Mouse (Mus musculus) left cerebral cortex, adult 9 months (tissue): ENCODE measurements at regions not wholly inside any gene's neighbourhood (a gene's known extent, or its start where the extent isn't known, plus 50 kb on each side); places are given as distances from the start of the nearest gene placed in this dataset.

ENCODE experiments used
- DNase-seq, 2 experiments: peaks; one replicate each; pipeline ENCODE4 v3.0.0; 2022; ENCODE audit warnings: low spot score in 2 of 2

DNA sequence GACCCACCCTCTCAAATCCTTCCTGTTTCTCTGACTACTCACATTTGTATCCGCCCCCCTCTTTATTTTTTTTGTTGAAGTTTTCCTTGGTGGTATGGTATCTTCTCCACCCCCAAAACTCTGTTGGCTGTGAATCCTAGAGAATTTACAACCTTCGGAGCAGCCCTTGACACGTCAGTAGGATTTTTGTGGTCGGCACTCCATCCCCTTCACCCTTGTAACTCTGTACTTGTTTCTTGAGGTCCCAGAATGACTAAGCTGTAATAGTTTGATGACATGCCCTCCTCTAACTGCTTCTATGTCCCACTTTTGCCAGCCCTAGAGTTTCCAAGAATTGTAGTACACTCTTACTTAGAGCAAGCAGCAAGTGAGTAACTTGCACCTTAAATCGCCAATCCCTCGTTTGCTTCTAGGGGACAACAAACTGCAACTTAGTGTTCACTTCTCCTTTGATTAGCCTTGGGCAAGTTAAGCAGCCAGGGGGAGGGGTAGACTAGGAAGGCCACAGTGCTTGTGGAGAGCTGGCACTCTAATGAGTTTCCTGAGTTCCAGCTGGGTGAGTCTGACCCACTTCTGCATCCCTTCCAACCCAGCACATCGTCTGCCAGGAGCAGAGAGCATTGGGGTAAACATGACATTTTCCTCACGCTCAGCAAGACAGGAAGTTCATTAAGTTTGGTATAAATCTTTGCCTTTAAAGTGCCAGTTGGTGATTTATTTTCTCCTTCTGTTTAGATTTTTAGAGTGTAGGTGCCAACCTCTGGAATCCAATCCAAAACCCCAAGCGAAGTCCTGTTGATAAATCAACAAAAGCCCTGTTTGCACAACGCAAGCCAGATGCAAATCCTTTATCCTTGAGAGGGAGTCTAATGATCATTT lies 118.7 kb downstream of the Foxa2 start:
- peak in 1 of 2 experiments; percentile 3 for DNase-seq

DNA sequence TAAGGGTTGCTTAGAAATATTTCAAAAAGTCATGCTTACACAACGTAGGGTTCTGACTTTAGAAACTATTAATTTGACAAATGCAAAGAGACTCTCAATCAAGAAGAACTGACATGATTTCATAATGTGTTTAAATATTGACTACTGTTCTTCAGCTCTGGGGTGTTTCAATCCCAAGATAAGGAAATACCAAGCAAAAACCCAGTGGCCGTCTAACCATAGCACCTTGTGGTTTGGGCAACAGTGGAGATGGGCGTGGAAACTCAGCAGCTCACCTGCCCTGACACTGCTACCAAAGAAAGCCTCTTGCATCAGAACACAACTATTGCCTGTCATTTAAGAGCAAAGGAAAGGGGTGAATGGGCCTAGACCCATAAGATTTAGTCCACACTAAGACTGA lies 119.9 kb downstream of the Foxa2 start:
- DNase-seq: no peak

DNA sequence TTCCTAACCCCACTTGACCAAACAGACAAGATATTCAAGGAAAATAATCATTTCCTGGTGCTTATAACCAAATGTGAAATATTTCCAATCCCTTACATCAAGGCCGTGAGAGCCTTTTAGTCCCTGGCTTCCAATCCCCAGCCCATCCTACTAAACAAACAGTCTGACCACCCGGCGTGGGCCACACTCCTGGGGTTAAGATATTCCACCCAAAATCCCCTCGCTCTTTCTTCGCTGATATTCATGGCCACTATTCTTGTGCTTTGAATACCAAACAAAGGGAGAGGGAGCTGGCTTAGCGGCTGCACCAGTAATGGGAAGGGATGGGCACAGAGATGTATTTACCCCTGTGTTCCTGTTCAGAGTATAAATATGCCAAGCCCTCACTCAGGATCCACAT lies 139.4 kb downstream of the Foxa2 start:
- no peak for DNase-seq

DNA sequence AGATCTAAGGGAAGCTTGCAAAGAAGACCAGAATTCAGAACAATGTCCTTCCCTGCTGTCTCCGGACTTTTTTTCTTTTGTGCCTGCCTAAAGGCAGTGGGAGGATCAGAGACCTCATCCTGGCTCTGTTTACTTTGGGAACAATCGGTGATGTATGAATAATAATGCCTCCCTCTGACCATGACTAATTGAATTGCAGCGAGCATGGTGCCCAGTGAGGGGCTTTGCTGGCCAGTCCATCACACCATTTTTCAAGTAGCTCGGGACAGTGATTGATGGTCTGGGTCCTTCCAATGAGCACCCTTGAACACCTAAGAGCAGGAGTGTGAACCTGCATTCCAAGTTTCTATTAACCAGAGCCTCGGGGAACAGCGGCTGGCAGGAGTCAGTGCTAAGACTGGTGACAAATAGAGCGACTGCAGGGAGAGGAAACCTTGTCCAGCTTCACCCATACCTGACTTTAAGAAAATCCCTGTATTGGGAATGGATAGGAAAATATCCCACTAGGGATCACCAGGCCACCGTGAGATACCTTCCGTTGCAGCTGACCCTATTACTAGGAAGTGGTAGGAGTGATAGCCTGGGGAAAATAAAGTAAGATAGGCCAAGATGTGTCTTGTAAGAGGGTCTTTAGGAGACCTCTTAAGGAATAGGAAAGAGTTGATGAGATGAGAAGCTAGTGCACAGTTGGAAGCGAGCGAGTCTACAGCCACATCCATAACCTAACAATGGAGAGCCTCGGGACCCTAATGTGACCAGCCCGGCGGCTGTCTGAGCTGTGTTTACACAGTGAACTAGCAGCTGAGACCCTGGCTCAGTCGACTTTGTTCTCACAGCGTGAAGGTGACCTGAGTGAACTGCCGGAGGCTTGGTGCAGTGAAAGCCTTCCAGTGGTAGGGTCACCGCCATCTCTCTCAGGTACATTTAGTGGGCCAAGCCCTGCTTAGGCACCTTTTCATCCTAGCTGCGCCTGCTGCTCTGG lies 140.7 kb downstream of the Foxa2 start:
- DNase-seq: no peak

DNA sequence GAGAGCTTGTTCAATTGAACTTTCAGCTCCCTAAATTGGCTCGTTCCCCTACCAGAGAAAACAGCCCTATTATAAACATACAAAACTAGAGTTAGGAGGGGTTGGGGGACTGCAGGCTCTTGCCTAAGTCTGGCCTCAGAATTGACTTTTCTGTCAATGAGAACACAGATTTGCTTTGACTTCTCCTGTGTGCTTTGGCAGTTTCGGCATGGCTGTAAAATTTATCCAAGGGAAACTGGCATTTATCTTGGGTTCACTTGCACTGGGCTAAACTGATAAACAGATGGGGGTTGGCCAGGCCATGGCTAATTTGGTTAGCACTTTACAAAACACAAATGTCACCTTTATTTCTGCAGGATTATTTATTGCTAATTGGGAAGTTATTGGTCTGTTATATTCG lies 141.7 kb downstream of the Foxa2 start:
- no peak for DNase-seq

DNA sequence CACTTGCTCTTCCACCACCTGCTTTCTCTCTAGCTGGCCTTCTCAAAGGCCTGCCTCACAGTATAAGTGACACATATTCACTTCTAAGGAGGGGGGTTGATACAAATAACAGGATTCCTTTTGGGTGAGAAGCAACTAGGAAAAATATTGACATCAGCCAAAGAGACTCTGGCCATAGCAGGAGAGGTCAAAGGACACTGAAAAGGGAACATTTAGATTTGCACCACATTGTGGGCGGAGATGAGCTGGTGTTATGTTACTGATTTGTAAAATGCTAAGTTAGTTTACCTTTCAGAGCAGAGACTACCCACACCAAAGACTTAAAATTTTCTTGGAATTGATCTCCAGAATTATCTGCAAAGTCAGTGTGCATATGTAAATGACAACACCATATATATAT lies 147.5 kb downstream of the Foxa2 start:
- no peak for DNase-seq

DNA sequence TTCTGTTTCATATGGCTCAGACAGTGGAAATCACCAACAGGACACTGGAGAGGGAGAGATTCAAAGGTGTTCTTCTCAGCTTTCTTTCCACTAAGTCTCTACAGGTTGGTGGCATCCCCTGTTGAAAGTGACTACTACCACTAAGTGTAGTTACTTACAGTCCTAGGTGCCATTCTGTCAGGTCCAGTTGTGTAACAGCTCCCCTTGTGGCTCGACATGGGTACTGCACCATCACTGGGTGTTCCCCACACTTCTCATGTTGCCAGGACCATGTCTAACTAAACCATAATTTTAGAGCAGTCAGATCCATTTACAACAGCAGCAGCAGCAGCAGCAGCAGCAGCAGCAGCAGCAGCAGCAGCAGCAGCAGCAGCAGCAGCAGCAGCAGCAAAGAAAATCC lies 151.1 kb downstream of the Foxa2 start:
- DNase-seq: peak in 1 of 2 experiments; percentile 33

DNA sequence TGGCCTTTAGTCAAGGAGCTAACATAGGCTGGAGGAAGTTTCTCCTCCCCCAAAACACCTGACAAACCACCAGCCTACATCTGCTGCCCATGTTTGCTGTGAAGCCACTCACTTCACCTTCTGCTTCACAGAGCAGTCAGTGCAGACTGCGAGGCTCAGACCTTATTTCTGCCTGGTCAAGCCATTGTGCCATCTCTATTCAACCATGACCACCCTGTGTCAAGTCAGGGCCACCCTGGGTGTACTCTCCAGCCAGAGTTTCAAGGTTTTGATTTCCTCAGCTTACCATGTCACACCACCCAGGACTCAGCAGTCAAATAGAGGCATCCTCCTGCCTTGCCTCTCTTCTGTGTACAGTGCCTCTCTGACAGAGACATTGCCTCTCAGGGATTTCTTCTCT lies 152.6 kb downstream of the Foxa2 start:
- DNase-seq: no peak

DNA sequence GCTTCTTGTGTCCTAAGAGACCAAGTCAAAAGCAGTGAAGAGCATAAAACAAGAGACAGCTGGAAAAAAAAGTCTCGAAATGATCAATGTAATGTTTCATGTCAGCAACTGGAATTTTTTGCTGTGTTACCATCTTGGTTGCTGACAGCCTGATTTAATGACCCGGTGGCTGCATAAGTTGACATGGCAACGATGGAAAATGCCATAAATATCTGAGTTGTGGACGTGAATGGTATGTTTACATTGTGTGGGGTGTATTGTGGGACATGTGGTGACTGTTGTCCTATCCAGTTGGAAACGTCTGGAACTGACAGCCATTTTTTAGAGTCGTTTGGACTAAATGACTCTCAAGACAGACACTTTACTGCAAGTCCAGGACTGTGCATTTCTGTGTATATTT lies 160.6 kb downstream of the Foxa2 start:
- no peak for DNase-seq

DNA sequence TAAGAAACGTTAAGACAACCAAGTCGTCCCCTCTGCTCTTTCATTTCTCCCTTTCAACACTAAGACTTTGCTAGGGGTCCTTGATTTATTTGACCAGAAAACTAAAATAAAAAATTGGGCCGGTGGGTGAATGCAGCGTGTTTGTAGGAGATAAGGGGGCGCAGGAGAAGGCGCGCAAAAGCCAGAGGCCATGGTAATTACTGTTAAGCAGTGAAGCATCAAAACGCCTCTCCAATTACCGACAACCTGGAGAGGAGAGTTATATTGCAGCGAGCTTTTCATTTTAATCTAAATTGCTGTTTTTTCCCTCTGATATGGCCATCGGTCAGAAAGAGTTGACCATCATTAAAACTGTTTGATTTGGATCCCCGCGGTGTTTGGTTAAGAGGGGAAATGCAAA lies 168.9 kb downstream of the Foxa2 start:
- no peak for DNase-seq

DNA sequence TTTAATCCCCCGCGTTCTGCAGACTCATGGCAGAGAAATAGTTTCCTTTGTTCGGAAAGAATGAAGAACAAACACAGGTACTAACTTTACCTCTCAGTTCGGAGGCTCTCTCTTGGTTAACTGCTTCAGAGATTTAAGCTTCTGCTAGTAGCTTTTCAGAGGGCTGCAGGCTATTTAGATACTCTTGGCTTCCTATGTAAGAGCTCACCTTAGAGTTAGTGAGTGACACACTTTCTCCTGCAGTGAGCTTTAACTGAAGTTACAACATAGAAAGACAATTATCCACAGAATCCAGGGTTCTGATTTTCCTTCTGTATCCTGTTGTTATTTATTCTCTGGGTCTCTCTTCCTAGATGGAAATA lies 169.2 kb downstream of the Foxa2 start:
- DNase-seq: no peak

DNA sequence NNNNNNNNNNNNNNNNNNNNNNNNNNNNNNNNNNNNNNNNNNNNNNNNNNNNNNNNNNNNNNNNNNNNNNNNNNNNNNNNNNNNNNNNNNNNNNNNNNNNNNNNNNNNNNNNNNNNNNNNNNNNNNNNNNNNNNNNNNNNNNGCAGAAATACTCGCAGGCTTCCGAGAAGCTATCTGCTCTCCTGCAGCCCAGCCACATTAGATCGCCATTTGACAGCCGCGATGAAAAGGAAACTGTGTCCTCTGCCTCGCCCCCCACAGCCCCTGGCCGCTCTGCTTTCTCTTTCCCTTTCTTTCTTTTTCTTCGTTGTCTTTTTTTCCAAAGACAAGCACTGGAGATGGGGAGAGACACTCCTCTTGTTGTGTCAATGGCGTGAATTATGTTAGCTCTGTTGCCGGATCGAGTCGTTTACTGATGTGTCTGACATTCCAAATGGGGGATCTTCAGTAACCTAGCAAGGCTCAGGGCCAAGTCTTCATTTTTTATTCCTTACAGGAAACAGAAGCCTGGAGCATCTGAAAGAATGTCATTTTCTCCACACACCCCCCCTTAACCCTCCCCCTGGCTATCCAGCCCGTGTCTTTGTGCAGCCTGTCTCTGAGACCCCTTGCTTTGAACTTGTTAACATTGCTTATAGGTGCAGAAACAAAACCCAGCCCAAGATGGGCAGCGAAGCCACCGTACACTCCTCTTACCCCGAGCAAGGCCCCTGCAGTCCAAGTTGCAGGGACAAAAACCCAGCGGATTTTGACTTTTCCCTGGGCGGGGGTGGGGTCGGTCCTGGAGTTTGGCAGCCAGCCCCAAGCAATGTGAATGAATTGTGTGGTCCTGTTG lies 169.8 kb downstream of the Foxa2 start:
- no peak for DNase-seq

DNA sequence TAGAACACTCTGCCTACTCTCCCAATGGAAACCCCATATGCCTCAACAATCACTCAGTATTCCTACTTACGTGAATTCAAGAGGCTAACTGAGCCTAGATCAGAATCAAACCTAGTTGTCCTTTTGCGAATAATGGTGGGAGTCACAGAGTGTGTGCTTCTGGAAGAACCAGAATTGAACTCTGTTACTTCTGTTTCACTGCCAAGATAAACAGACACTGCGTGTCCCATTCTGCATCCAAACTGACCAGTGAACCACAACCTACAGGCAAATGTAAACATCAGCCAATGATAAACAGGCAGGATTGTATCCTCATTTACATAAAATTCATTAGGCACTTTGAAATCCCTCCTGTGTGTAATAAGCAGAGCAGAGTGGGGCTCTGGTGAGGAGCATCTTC lies 173.8 kb downstream of the Foxa2 start:
- no peak for DNase-seq

DNA sequence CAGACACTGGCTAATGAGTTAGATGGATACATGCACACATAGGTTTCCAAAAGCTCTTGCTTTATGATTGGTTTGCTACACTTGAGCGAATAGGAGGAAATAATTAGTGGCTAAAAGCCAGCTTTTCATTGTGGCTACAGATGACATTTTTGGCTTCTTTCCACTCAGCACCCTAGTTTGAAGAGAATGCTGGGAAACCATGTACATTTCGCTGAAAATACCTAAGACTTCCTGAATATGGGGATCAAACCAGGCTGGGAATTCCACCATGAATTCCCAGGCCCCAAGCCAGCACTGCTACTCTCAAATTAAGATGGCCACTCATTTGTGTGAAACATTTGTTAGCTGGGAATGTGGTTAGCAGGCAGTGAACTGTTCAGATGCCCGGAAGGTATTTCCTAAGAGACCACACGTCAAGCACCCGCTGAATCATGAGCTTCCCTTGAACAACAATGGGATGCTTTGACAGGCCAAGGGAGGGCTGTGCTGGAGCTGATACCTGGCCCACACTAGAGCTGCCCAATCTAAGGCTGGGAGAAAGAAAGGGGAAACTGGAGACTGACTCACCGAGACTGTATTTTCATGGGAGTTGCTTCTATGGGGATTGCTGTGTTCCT lies 195.5 kb downstream of the Foxa2 start:
- DNase-seq: no peak

DNA sequence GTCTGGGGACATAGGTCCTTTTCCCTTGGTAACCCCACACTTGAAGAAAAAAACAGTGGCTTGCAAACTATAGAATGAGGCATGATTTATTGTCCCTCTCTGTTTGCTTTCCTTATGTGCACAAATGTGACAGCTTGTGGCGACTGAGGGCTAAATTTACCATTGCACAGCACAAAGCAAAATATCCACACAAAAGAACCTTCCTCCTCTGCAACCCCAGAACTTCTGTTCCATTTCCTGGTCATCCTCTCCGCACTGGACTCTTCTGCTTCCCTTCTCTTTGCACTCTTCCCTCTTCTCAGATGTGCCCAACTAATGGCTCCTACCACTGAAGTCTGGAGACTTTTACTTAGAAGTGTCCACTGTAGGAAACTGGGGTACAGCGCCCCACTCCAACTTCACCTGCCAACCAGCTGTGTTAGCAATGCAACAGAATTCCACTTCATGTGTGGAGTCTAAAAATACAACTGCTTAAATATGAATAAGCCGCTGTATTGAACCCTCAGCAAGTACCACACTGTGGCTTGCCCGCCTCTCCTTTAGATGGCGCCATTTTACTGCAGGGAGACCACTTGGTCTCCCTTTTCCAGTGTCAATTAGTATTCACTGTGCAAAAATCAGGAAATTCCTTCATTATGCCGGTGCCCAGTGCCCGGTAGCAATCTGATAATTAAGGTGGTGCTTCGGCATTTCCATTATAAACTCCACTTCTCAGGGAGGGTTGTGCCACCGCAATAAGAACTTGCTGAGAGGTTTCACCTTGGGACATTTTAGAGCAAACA lies 199.6 kb downstream of the Foxa2 start:
- DNase-seq: peak in 1 of 2 experiments; percentile 12

DNA sequence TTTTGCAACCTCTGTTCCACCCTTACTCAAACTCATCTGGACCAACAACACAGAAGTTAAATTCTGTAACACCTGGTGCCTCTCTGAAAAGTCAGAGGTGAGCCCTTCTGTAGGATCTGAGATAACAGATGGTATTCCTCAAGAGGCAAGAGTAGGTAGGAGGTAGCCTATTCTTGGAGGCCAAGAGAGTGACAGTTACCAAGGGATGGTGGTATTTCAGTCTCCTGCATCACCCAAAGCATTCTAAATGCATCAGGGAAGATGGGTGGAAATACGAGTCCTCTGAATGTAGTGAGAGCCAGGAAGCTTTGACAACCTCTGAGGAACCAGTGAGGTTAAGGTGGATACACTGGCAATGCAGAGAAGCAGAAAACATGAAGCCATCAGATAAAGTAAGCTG lies 201.5 kb downstream of the Foxa2 start:
- DNase-seq: peak in 1 of 2 experiments; percentile 10

DNA sequence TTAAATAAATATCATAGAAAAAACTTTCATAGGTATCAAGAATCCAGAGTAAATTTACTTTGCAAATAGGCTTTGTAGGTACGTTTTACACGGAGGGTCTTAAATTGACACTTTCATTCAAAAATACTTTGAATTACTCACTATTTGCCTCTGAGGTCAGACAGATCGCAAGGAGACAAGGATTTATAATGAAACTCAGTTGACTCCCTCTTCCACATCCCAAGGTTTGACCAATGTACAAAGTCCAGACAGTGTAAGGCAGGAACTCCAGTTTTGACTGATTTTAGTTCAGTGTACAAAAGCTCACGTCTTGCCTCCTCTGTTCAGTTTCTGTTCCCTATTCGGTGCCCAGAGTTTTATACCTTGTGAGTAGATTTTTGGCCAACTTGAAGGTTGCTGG lies 205.8 kb downstream of the Foxa2 start:
- no peak for DNase-seq

DNA sequence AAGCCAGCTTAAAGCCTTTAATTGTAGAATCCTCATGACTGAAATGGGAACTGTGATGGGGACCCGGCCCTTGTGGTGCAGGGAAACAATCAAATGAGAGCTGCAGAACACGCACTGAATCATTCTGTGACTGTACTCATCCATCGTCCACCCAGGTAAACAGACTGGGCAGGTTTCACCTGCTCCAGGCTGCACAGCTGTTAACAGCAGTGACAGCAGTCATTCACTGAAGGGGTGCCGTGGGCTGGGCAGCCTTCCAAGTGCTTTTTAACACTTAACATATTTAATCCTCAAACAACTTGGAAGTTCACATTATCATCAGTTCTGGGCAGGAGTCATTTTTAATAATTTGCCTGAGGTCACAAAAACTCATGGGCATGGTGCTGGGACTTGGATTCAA lies 208.2 kb downstream of the Foxa2 start:
- DNase-seq: no peak

DNA sequence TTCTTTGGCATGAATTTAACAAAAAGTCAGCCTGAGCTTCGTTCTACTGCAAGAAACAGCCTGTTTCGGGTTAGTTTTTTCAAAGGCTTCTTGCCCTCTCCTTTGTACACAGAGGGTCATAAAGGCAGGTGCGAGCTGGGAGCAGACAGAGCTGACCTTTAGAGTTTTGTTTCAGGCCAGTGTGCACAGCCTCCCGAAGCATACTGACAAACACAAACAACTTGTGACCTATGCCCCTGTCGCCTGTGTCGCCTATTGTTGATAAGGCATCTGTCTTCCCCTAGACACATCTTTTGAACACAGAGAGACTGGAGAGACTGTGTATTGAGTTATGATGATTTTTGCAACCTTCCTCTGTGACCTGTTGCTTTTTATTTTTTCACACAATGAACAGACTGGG lies 216.2 kb downstream of the Foxa2 start:
- DNase-seq: no peak

DNA sequence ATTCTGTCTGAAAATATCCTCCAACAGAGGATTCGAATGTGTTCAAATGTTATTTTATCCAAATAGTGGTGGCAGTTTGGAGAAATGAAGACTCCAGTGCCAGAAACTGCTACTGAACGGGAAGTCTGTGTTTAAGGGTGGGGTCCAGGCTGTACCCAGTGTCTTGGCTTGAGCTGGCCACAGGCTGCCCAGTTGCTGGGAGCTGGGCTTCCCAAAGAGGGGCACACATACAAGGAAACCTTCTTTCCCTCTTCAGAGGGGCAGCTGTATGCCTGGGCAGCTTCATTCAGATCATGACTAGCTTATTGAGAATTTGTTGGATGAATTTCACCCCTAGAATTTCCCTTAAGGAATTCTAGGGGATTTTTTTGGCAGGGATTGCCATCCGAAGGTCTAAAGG lies 229.8 kb downstream of the Foxa2 start:
- no peak for DNase-seq

DNA sequence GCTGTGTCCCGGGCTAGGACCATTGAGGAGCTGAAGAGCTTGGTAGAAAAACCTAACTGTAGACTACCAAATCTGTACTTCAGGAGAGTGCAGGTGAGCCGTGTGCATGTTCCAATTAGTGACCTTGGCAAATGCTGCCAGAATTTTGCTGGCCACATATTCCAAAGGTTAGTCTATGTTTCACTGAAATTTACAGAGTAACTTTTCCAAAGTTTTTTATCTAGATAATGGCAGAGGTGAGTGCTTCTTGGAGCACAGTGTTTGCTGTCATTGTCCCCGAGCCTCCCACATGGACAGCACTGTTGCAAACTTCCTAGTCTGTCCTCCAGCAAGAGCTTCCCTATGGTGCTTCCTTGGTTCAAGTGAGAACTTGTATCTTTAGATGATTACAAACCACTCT lies 232.5 kb downstream of the Foxa2 start:
- no peak for DNase-seq
